Mouse (Mus musculus): ENCODE measurements around the gene Gm20388. TPM values are rescaled to one million over a fixed set of nuclear protein-coding genes. Genes with fewer than 3 reads are reported as not detected.

The Gm20388 gene
- total and polyA plus RNA-seq, 3 experiments: 0.02 to 0.05 TPM; not detected in 1

GRCm38 (mm10) chr8:121200069-121200468, 1289.4 kb downstream of the Gm20388 start:
- H3K4me1 ChIP-seq (ENCODE audit: insufficient read depth, low read depth, low read length): no peaks in the 10 kb centered on the region
- no peaks in the 10 kb centered on the region for H3K36me3 ChIP-seq (replicated peaks)
- H3K9me3 ChIP-seq (replicated peaks): peaks cover 90% of the 10 kb centered on the region
- no peak for ATAC-seq (ENCODE audit: extremely low read depth, insufficient number of reproducible peaks, low FRiP score, poor library complexity, severe bottlenecking)
- no peaks in the 10 kb centered on the region for H3K27me3 ChIP-seq (ENCODE audit: insufficient read depth, low read length)
- no peak for TF ChIP-seq CTCF (IDR thresholded peaks at IDR 0.05; ENCODE audit: low read depth, low read length)
- no peak for TF ChIP-seq TAL1 (conservative IDR thresholded peaks at IDR 0.05; ENCODE audit: low read depth, low read length)
- no peak for TF ChIP-seq GATA2 (IDR thresholded peaks at IDR 0.05; ENCODE audit: borderline replicate concordance, low read depth, low read length)
- no peak for TF ChIP-seq POLR2AphosphoS5 (IDR thresholded peaks at IDR 0.05; ENCODE audit: insufficient replicate concordance, low read depth, low read length)
- no peak for TF ChIP-seq GATA1 (IDR thresholded peaks at IDR 0.05; ENCODE audit: borderline replicate concordance, low read length)
- no peak for DNase-seq (ENCODE audit: low spot score)
- no peak overlapping the region for H3K4me3 ChIP-seq (ENCODE audit: low read depth, low read length)

GRCm38 (mm10) chr8:121200979-121201378, 1290.3 kb downstream of the Gm20388 start:
- no peak overlapping the region; the same call in 1 of the 2 replicates for H3K4me3 ChIP-seq (ENCODE audit: low read depth, low read length)
- H3K4me1 ChIP-seq (ENCODE audit: insufficient read depth, low read depth, low read length): no peaks in the 10 kb centered on the region
- ATAC-seq (ENCODE audit: extremely low read depth, insufficient number of reproducible peaks, low FRiP score, poor library complexity, severe bottlenecking) (no peak), DNase-seq (ENCODE audit: low spot score) (no peak)
- no peaks in the 10 kb centered on the region for H3K27me3 ChIP-seq (ENCODE audit: insufficient read depth, low read length)
- H3K9me3 ChIP-seq (replicated peaks): peaks cover 90% of the 10 kb centered on the region
- TF ChIP-seq TAL1 (conservative IDR thresholded peaks at IDR 0.05; ENCODE audit: low read depth, low read length) (no peak), POLR2AphosphoS5 (IDR thresholded peaks at IDR 0.05; ENCODE audit: insufficient replicate concordance, low read depth, low read length) (no peak), GATA1 (IDR thresholded peaks at IDR 0.05; ENCODE audit: borderline replicate concordance, low read length) (no peak), CTCF (IDR thresholded peaks at IDR 0.05; ENCODE audit: low read depth, low read length) (no peak), GATA2 (IDR thresholded peaks at IDR 0.05; ENCODE audit: borderline replicate concordance, low read depth, low read length) (no peak)
- H3K36me3 ChIP-seq (replicated peaks): no peaks in the 10 kb centered on the region

GRCm38 (mm10) chr8:121201651-121202050, 1291.0 kb downstream of the Gm20388 start:
- no peak overlapping the region for H3K4me3 ChIP-seq (ENCODE audit: low read depth, low read length)
- DNase-seq (ENCODE audit: low spot score) (no peak), ATAC-seq (ENCODE audit: extremely low read depth, insufficient number of reproducible peaks, low FRiP score, poor library complexity, severe bottlenecking) (no peak)
- no peak for TF ChIP-seq GATA2 (IDR thresholded peaks at IDR 0.05; ENCODE audit: borderline replicate concordance, low read depth, low read length)
- TF ChIP-seq TAL1 (conservative IDR thresholded peaks at IDR 0.05; ENCODE audit: low read depth, low read length): no peak
- no peak for TF ChIP-seq POLR2AphosphoS5 (IDR thresholded peaks at IDR 0.05; ENCODE audit: insufficient replicate concordance, low read depth, low read length)
- no peaks in the 10 kb centered on the region for H3K36me3 ChIP-seq (replicated peaks)
- H3K9me3 ChIP-seq (replicated peaks): peaks cover 93% of the 10 kb centered on the region
- H3K4me1 ChIP-seq (ENCODE audit: insufficient read depth, low read depth, low read length): no peaks in the 10 kb centered on the region
- no peaks in the 10 kb centered on the region for H3K27me3 ChIP-seq (ENCODE audit: insufficient read depth, low read length)

GRCm38 (mm10) chr8:121203612-121204376, 1293.2 kb downstream of the Gm20388 start:
- peak overlapping the region; percentile 7; the same call in 1 of the 2 replicates for H3K4me3 ChIP-seq (ENCODE audit: low read depth, low read length)
- DNase-seq (ENCODE audit: low spot score): no peak
- H3K4me1 ChIP-seq (ENCODE audit: insufficient read depth, low read depth, low read length): no peaks in the 10 kb centered on the region
- ATAC-seq (ENCODE audit: extremely low read depth, insufficient number of reproducible peaks, low FRiP score, poor library complexity, severe bottlenecking): no peak
- H3K27me3 ChIP-seq (ENCODE audit: insufficient read depth, low read length): no peaks in the 10 kb centered on the region
- TF ChIP-seq GATA2 (IDR thresholded peaks at IDR 0.05; ENCODE audit: borderline replicate concordance, low read depth, low read length): no peak
- TF ChIP-seq TAL1 (conservative IDR thresholded peaks at IDR 0.05; ENCODE audit: low read depth, low read length): no peak
- no peak for TF ChIP-seq GATA1 (IDR thresholded peaks at IDR 0.05; ENCODE audit: borderline replicate concordance, low read length)
- no peak for TF ChIP-seq POLR2AphosphoS5 (IDR thresholded peaks at IDR 0.05; ENCODE audit: insufficient replicate concordance, low read depth, low read length)
- no peak for TF ChIP-seq CTCF (IDR thresholded peaks at IDR 0.05; ENCODE audit: low read depth, low read length)
- no peaks in the 10 kb centered on the region for H3K36me3 ChIP-seq (replicated peaks)
- peaks cover 95% of the 10 kb centered on the region for H3K9me3 ChIP-seq (replicated peaks)

- ATAC-seq (ENCODE audit: extremely low read depth, insufficient number of reproducible peaks, low FRiP score, poor library complexity, severe bottlenecking): no peak
Measured at GRCm38 (mm10) chr8:121207171-121207570, 1296.5 kb downstream of the Gm20388 start.

GRCm38 (mm10) chr8:121210627-121211026, 1300.0 kb downstream of the Gm20388 start:
- Histone ChIP-seq H3K4me1 (ENCODE audit: insufficient read depth, low read depth, low read length) (no peaks in the 10 kb centered on the region), H3K4me3 (ENCODE audit: low read depth, low read length) (no peak overlapping the region), H3K27me3 (ENCODE audit: insufficient read depth, low read length) (no peaks in the 10 kb centered on the region), H3K9me3 (replicated peaks) (peaks cover 96% of the 10 kb centered on the region), H3K36me3 (replicated peaks) (no peaks in the 10 kb centered on the region)
- ATAC-seq (ENCODE audit: extremely low read depth, insufficient number of reproducible peaks, low FRiP score, poor library complexity, severe bottlenecking) (no peak), DNase-seq (ENCODE audit: low spot score) (no peak)
- TF ChIP-seq TAL1 (conservative IDR thresholded peaks at IDR 0.05; ENCODE audit: low read depth, low read length) (no peak), POLR2AphosphoS5 (IDR thresholded peaks at IDR 0.05; ENCODE audit: insufficient replicate concordance, low read depth, low read length) (no peak), CTCF (IDR thresholded peaks at IDR 0.05; ENCODE audit: low read depth, low read length) (no peak), GATA1 (IDR thresholded peaks at IDR 0.05; ENCODE audit: borderline replicate concordance, low read length) (no peak), GATA2 (IDR thresholded peaks at IDR 0.05; ENCODE audit: borderline replicate concordance, low read depth, low read length) (no peak)

More at GRCm38 (mm10) chr8:121207171-121207570, 1296.5 kb downstream of the Gm20388 start:
- H3K36me3 ChIP-seq (replicated peaks): no peaks in the 10 kb centered on the region
- DNase-seq (ENCODE audit: low spot score): no peak
- no peaks in the 10 kb centered on the region for H3K4me1 ChIP-seq (ENCODE audit: insufficient read depth, low read depth, low read length)
- TF ChIP-seq GATA2 (IDR thresholded peaks at IDR 0.05; ENCODE audit: borderline replicate concordance, low read depth, low read length) (no peak), TAL1 (conservative IDR thresholded peaks at IDR 0.05; ENCODE audit: low read depth, low read length) (no peak), CTCF (IDR thresholded peaks at IDR 0.05; ENCODE audit: low read depth, low read length) (no peak), GATA1 (IDR thresholded peaks at IDR 0.05; ENCODE audit: borderline replicate concordance, low read length) (no peak), POLR2AphosphoS5 (IDR thresholded peaks at IDR 0.05; ENCODE audit: insufficient replicate concordance, low read depth, low read length) (no peak)
- H3K4me3 ChIP-seq (ENCODE audit: low read depth, low read length): no peak overlapping the region
- no peaks in the 10 kb centered on the region for H3K27me3 ChIP-seq (ENCODE audit: insufficient read depth, low read length)
- H3K9me3 ChIP-seq (replicated peaks): peaks cover 96% of the 10 kb centered on the region

Data from G1E (cell line).